Mouse (Mus musculus) ES-Bruce4 (cell line): ENCODE measurements around the gene Stk32b.

Source experiments
- CTCF ChIP-seq: IDR thresholded peaks from one replicate; pipeline ENCODE4 v1.8.1; 2011; ENCODE audit warnings: low read depth, low read length
- POLR2A ChIP-seq: IDR thresholded peaks from one replicate; pipeline ENCODE4 v1.8.1; 2011; ENCODE audit warnings: low read length; ENCODE audit not compliant: insufficient read depth

- TF ChIP-seq POLR2A (no peak), CTCF (no peak)
These were observed 159.6 kb downstream of the Stk32b start for GRCm38 (mm10) chr5:37557274-37557815.
